Mouse (Mus musculus): Measurements from ENCODE around the gene Ceacam20.

The Ceacam20 gene

DNA sequence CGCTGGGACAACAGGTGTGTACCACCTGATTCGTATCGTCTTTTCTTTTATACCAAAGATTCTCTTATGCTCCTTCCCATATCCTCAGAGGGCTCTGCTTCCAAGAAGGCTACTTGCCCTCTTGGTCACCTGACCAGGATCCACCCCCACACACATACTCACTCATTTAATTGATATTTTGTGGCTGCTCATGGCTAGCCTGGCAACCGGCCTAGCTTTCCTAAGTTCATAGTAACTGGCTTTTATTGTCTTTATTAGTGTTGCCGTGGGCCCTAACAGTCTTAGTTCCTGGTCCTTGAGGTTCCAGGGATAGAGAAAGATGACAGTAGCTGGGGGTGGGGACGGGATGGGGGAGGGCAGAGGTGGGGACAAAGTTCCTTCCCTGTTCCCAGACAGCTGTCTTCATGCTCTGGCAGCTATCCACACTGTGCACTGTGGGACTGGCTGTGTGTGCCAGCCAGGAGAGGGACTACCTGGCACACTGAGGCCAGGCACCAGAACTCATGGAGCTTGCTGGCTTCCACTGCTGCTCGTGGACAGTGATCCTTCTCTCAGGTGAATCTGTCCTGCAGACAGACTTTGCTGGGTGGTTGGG lies at the start of gene Ceacam20:
Gene Ceacam20 (plus strand): TSS at position 428 of the 595 bp plus-strand sequence.
- DNase-seq = no peak

- no peak for DNase-seq
Observed at GRCm38 (mm10) chr7:19920166-19920505, 45.1 kb upstream of the Ceacam20 start.

GRCm38 (mm10) chr7:19920506-19921261 lies 44.5 kb upstream of the Ceacam20 start, which contains the start of gene Pvr:
Pvr (minus strand) TSS chr7:19921160.
- peak; percentile 88 to 91 for DNase-seq

- DNase-seq = no peak
Observed at GRCm38 (mm10) chr7:19923354-19923753, 41.9 kb upstream of the Ceacam20 start.

DNA sequence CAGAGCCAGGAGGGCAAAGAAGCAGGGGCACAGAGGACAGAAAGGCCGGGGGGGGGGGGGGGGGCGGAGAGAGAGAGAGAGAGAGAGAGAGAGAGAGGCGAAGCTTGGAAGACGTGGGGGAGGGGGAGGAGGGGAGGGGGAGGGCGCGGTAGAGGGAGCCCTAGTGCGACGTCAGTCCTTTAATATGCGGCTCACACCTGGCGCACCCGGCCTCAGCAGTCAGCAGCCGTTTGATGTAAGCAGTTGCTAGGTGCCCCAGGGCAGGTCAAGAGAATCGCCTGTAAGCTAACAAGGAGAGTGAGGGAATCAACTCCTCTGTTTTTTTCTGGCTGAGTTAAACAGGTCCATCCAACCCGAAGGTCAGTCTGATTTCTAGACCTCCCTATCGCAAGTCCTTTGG lies 41.4 kb upstream of the Ceacam20 start:
- DNase-seq = peak in 1 of 2 experiments; percentile 48

- DNase-seq = no peak
Observed at GRCm38 (mm10) chr7:19925376-19925775, 39.8 kb upstream of the Ceacam20 start.

- peak; percentile 40 to 62 for DNase-seq
Observed at GRCm38 (mm10) chr7:19926849-19927480, 38.2 kb upstream of the Ceacam20 start.

DNA sequence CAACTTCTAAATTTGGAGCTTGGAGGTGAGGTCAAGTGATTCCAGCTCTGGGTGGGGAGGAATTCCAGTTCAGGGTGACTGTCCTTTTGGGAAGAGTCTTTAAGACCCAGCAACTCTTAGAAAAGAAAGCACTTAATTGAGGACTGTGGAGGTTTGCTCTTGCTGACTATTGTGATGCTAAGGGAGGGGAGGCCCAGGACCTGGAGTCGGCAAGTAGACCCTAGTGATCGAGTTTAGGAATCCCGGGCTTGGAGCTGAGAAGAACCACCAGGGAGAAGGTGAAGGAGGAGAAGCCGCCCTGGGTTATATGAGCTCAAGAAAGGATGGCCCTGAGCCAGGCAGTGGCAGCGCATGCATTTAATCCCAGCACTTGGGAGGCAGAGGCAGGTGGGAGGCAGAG lies 36.7 kb upstream of the Ceacam20 start:
- DNase-seq = no peak

- peak in 1 of 2 experiments; percentile 57 for DNase-seq
Observed at GRCm38 (mm10) chr7:19930481-19930880, 34.7 kb upstream of the Ceacam20 start.

GRCm38 (mm10) chr7:19932133-19932876 lies 32.9 kb upstream of the Ceacam20 start:
- DNase-seq = no peak

DNA sequence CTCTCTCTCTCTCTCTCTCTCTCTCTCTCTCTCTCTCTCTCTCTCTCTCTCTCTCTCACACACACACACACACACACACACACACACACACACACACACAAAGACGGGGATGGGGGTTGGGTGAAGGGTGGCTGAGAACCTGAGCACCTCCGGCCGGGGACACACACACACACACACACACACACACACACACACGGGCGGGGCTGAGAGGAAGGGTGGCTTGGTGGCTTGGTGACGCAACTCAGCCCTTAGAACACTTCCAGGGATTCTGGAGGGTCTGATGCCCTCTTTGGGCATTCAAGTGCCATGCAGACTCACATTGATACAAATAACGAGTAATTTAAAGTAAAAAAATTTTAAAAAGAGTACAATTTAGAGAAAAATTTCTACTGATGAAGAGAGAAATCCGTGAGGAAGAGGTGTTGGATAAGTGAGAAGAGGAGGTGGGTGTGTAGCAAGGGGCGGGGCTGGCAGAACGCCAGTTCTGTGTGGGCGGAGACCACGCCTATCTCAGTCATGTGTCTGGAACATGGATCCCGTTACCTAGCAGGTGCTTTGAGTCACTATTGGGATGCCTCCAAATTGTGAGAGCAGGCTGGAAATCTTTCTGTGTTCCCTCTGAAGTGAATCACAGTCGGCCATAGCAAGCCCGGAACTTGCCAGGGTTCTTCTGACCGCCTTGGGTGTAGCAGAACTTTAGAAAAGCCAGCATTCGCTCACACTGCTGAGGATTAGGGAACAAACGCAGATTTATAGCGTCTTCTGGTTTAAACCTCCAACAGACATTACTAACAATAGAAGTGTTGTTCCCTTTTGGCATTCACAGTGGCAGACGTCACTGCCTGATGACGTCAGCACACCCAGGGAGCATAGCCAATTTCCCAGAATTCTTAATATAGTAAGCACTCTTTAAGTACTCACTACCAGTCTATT lies 32.1 kb upstream of the Ceacam20 start:
- peak; percentile 85 to 89 for DNase-seq

- DNase-seq = peak; percentile 33 to 42
Observed at GRCm38 (mm10) chr7:19935171-19935751, 30.0 kb upstream of the Ceacam20 start.

- DNase-seq = peak; percentile 80 to 87
Observed at GRCm38 (mm10) chr7:19935961-19936360, 29.3 kb upstream of the Ceacam20 start.

GRCm38 (mm10) chr7:19937229-19937821 lies 27.9 kb upstream of the Ceacam20 start:
- no peak for DNase-seq

DNA sequence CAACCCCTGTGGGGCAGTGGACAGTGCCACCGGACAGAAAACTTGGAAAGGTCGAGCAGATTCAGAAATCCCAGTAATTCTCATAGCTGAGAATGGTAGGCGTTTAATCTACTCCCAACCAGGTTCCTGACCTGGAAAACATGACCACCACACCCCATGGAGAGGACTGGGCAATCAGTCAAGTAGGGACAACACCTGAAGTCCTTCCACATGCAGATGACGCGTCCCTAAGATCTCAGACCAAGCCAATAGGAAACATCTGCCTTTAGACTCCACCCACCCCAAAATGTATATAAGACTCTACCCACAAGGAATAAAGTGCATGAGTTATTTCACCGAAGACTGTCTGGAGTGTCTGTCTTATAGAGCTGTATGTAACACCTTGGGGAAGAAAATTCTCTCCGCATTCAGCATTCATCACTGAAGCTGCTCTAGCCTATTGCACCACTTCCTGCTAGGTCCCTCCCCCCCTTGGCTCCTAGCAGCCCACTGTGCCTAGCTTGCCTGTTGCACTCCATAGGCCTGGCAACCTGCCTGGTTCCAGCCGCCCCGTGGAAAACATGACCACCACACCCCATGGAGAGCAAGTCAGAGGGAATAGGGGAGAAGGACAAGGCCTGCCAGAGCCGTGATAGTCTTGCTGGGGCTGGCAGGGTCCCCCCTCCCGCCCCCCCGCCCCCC lies 25.5 kb upstream of the Ceacam20 start:
- peak; percentile 94 to 97 for DNase-seq

- peak; percentile 73 to 80 for DNase-seq
Observed at GRCm38 (mm10) chr7:19940256-19940655, 25.0 kb upstream of the Ceacam20 start.

- DNase-seq = no peak
Observed at GRCm38 (mm10) chr7:19944709-19945108, 20.5 kb upstream of the Ceacam20 start.

DNA sequence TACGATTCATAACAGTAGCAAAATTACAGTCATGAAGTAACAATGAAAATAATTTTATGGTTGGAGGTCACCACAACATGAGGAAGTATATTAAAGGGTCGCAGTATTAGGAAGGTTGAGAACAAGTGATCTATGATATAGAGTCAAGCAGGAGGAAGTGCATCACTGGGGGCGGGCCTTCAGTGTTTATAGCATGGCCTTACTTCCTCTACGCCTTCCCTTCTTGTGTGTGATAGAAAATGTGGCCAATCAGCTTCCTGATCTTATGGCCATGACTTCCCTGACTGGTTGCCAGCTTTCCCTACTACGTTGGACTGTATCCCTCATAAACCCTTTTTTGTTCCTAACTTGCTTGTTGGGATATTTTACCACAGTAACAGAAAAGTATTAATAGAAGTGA lies 20.0 kb upstream of the Ceacam20 start:
- DNase-seq = no peak

DNA sequence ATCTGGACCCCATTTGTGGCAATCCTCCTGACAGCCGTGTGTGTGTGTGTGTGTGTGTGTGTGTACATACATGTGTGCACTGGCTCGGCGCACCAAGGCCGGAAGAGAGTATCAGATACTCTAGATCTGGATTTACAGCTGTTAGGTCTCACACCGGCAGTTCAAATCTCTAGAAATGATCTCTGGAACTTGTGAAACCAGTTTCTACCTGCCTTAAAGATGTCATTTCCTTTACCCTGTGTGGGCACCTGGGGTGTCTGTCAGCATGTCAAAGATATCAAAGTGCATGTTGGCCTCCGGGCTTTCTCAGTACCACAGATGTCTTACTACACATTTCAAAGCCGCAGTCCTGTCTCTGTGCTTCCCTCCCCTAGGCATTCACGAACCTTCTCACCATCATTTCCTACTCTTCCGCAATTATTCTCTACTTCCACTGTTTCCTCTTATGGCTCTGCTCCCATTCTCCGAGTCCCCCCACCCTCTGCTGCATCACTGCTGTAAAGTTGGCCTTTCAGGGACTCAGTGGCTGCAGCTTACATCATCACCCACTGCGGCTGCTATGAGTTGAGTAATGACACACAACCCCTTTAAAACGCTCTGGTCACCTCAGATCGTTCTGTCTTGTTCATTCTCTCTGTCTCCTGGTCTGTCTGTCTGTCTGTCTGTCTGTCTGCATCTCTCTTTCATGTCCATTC lies 19.2 kb upstream of the Ceacam20 start:
- DNase-seq = no peak

DNA sequence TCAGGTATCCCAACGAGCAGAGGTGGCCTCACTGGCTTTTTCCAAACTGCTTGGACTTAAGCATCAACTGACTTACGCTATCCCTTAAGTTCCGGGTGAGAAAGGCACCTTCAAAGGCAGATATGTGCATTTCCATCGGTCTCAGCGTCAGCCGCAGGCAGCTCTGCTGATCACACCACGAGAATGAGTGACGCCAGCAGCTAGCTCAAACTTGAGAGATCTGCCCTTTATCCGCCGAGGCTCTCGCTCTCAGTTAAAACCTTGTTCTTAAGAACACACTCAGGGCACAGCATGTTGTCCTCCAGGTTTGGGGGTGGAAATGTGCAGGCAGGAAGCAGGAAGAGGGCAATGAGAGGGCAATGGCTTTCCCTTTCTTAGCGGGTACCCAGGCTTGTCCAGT lies 16.3 kb upstream of the Ceacam20 start:
- DNase-seq = no peak
